Mouse (Mus musculus): ENCODE measurements around the gene Proz. TPM values are rescaled to one million over a fixed set of nuclear protein-coding genes. Genes with fewer than 3 reads are reported as not detected.

Proz gene
- polyA plus RNA-seq, 1 experiment from 2014 or later = 3.4 TPM

GRCm38 (mm10) chr8:13108967-13109366 is 48.3 kb downstream of the Proz start:
- WGBS = 85% methylated on average over 8 of the region's 8 CpGs
- ATAC-seq (ENCODE audit: insufficient read depth, low FRiP score, low read depth) = no peak

GRCm38 (mm10) chr8:13109416-13109960 is 48.8 kb downstream of the Proz start:
- Histone ChIP-seq H3K4me1 (peaks cover 3% of the 10 kb centered on the region; the same call in 1 of the 2 replicates), H3K4me3 (replicated peaks) (no peak overlapping the region), H3K27ac (no peak overlapping the region), H3K9me3 (no peaks in the 10 kb centered on the region), H3K4me2 (no peak overlapping the region), H3K27me3 (replicated peaks) (no peaks in the 10 kb centered on the region), H3K36me3 (no peaks in the 10 kb centered on the region; the same call in 1 of the 2 replicates), H3K9ac (no peak overlapping the region)
- no peak for ATAC-seq (ENCODE audit: insufficient read depth, low FRiP score, low read depth)
- 41% methylated on average over 1 of the region's 1 CpGs for WGBS

More at GRCm38 (mm10) chr8:13108967-13109366, 48.3 kb downstream of the Proz start:
- no peaks in the 10 kb centered on the region for H3K9me3 ChIP-seq
- no peak overlapping the region for H3K27ac ChIP-seq
- no peak overlapping the region for H3K4me3 ChIP-seq (replicated peaks)
- H3K4me2 ChIP-seq = no peak overlapping the region
- H3K27me3 ChIP-seq (replicated peaks) = no peaks in the 10 kb centered on the region
- no peak overlapping the region for H3K9ac ChIP-seq
- no peaks in the 10 kb centered on the region; the same call in 1 of the 2 replicates for H3K36me3 ChIP-seq
- H3K4me1 ChIP-seq = peaks cover 5% of the 10 kb centered on the region; the same call in 1 of the 2 replicates

GRCm38 (mm10) chr8:13111917-13112316 is 51.2 kb downstream of the Proz start:
- Histone ChIP-seq H3K9me3 (no peaks in the 10 kb centered on the region), H3K4me3 (replicated peaks) (no peak overlapping the region), H3K4me1 (peaks cover 3% of the 10 kb centered on the region; the same call in 1 of the 2 replicates), H3K9ac (no peak overlapping the region), H3K27me3 (replicated peaks) (no peaks in the 10 kb centered on the region), H3K27ac (no peak overlapping the region), H3K4me2 (no peak overlapping the region), H3K36me3 (peaks cover 3% of the 10 kb centered on the region; the same call in 1 of the 2 replicates)
- 81% methylated on average over 11 of the region's 11 CpGs for WGBS
- ATAC-seq (ENCODE audit: insufficient read depth, low FRiP score, low read depth) = no peak

- ATAC-seq (ENCODE audit: insufficient read depth, low FRiP score, low read depth) = no peak
- WGBS = 84% methylated on average over 4 of the region's 4 CpGs
- H3K9ac ChIP-seq = no peak overlapping the region
These were observed 52.5 kb downstream of the Proz start for GRCm38 (mm10) chr8:13113232-13113631.

GRCm38 (mm10) chr8:13117096-13117495 is 56.4 kb downstream of the Proz start:
- Histone ChIP-seq H3K27ac (no peak overlapping the region), H3K36me3 (peaks cover 6% of the 10 kb centered on the region), H3K4me3 (replicated peaks) (no peak overlapping the region), H3K9me3 (no peaks in the 10 kb centered on the region), H3K27me3 (replicated peaks) (no peaks in the 10 kb centered on the region), H3K4me1 (no peaks in the 10 kb centered on the region), H3K4me2 (no peak overlapping the region), H3K9ac (no peak overlapping the region)
- no peak for ATAC-seq (ENCODE audit: insufficient read depth, low FRiP score, low read depth)
- WGBS = 94% methylated on average over 2 of the region's 2 CpGs

More at GRCm38 (mm10) chr8:13113232-13113631, 52.5 kb downstream of the Proz start:
- Histone ChIP-seq H3K9me3 (no peaks in the 10 kb centered on the region), H3K27ac (no peak overlapping the region), H3K4me2 (no peak overlapping the region), H3K27me3 (replicated peaks) (no peaks in the 10 kb centered on the region), H3K4me3 (replicated peaks) (no peak overlapping the region), H3K4me1 (peaks cover 1% of the 10 kb centered on the region; the same call in 1 of the 2 replicates), H3K36me3 (peaks cover 3% of the 10 kb centered on the region)

- peaks cover 14% of the 10 kb centered on the region for H3K36me3 ChIP-seq
- no peak overlapping the region for H3K4me2 ChIP-seq
- H3K9me3 ChIP-seq = no peaks in the 10 kb centered on the region
- no peak overlapping the region; the same call in 1 of the 2 replicates for H3K27ac ChIP-seq
- no peaks in the 10 kb centered on the region for H3K27me3 ChIP-seq (replicated peaks)
- no peak overlapping the region for H3K4me3 ChIP-seq (replicated peaks)
- no peak overlapping the region for H3K9ac ChIP-seq
- no peak for ATAC-seq (ENCODE audit: insufficient read depth, low FRiP score, low read depth)
- H3K4me1 ChIP-seq = no peaks in the 10 kb centered on the region
- WGBS = 82% methylated on average over 3 of the region's 3 CpGs
These were observed 57.8 kb downstream of the Proz start for GRCm38 (mm10) chr8:13118516-13118915.

- ATAC-seq (ENCODE audit: insufficient read depth, low FRiP score, low read depth) = peak; percentile 67
- Histone ChIP-seq H3K36me3 (peaks cover 32% of the 10 kb centered on the region), H3K4me3 (replicated peaks) (no peak overlapping the region), H3K27me3 (replicated peaks) (no peaks in the 10 kb centered on the region), H3K27ac (no peak overlapping the region), H3K9me3 (no peaks in the 10 kb centered on the region), H3K4me1 (no peaks in the 10 kb centered on the region), H3K4me2 (no peak overlapping the region), H3K9ac (no peak overlapping the region)
- WGBS = 80% methylated on average over 7 of the region's 7 CpGs
These were observed 60.4 kb downstream of the Proz start for GRCm38 (mm10) chr8:13120882-13121665.

GRCm38 (mm10) chr8:13122887-13123421 is 62.2 kb downstream of the Proz start:
- peak; percentile 29; the same call in 1 of the 2 replicates for ATAC-seq (ENCODE audit: insufficient read depth, low FRiP score, low read depth)
- no peak overlapping the region for H3K4me2 ChIP-seq
- peaks cover 50% of the 10 kb centered on the region for H3K36me3 ChIP-seq
- H3K4me1 ChIP-seq = no peaks in the 10 kb centered on the region
- no peak overlapping the region for H3K9ac ChIP-seq
- H3K9me3 ChIP-seq = no peaks in the 10 kb centered on the region
- no peaks in the 10 kb centered on the region for H3K27me3 ChIP-seq (replicated peaks)
- no peak overlapping the region for H3K27ac ChIP-seq
- 88% methylated on average over 7 of the region's 7 CpGs for WGBS
- H3K4me3 ChIP-seq (replicated peaks) = no peak overlapping the region

- Histone ChIP-seq H3K4me1 (no peaks in the 10 kb centered on the region), H3K27ac (no peak overlapping the region), H3K4me2 (no peak overlapping the region), H3K36me3 (peaks cover 59% of the 10 kb centered on the region), H3K9ac (no peak overlapping the region), H3K27me3 (replicated peaks) (no peaks in the 10 kb centered on the region), H3K4me3 (replicated peaks) (no peak overlapping the region), H3K9me3 (no peaks in the 10 kb centered on the region)
- no peak for ATAC-seq (ENCODE audit: insufficient read depth, low FRiP score, low read depth)
- 93% methylated on average over 8 of the region's 8 CpGs for WGBS
These were observed 64.2 kb downstream of the Proz start for GRCm38 (mm10) chr8:13124897-13125296.

Other genes starting within 250 kb of the Proz start
- 14.3 and 18.4 TPM in 2 replicates for gene Mcf2l, start 187.1 kb upstream of the Proz start, polyA plus RNA-seq (2015; fragmentation: Nextera tagmentation; extraction: Ambion mirVana)
- gene F7, start 34.9 kb upstream of the Proz start, polyA plus RNA-seq (2015; fragmentation: Nextera tagmentation; extraction: Ambion mirVana) = 0.61 and 0.99 TPM in 2 replicates
- 8.9 and 15.3 TPM in 2 replicates for gene F10, start 23.6 kb upstream of the Proz start, polyA plus RNA-seq (2015; fragmentation: Nextera tagmentation; extraction: Ambion mirVana)
- gene Pcid2, start 44.5 kb downstream of the Proz start, polyA plus RNA-seq (2015; fragmentation: Nextera tagmentation; extraction: Ambion mirVana) = 33.7 and 34.5 TPM in 2 replicates
- gene Cul4a, start 44.7 kb downstream of the Proz start, polyA plus RNA-seq (2015; fragmentation: Nextera tagmentation; extraction: Ambion mirVana) = 91.8 and 94.5 TPM in 2 replicates
- gene Lamp1, start 98.2 kb downstream of the Proz start, polyA plus RNA-seq (2015; fragmentation: Nextera tagmentation; extraction: Ambion mirVana) = 295 and 327 TPM in 2 replicates
- gene Grtp1, start 139.7 kb downstream of the Proz start, polyA plus RNA-seq (2015; fragmentation: Nextera tagmentation; extraction: Ambion mirVana) = 24.6 and 25.4 TPM in 2 replicates
- 0.62 and 0.88 TPM in 2 replicates for gene Adprhl1, start 193.2 kb downstream of the Proz start, polyA plus RNA-seq (2015; fragmentation: Nextera tagmentation; extraction: Ambion mirVana)
- 19.2 and 20.3 TPM in 2 replicates for gene Dcun1d2, start 227.2 kb downstream of the Proz start, polyA plus RNA-seq (2015; fragmentation: Nextera tagmentation; extraction: Ambion mirVana)
- gene Tmco3, start 227.3 kb downstream of the Proz start, polyA plus RNA-seq (2015; fragmentation: Nextera tagmentation; extraction: Ambion mirVana) = 33.1 and 36.0 TPM in 2 replicates